Mouse (Mus musculus): ENCODE results near the gene Arrb1.

The Arrb1 gene

GRCm38 (mm10) chr7:99626376-99627270, 91.4 kb downstream of the Arrb1 start, which contains the start of gene Tpbgl:
Tpbgl (minus strand) TSS chr7:99627103.
- in situ Hi-C loops (cut with MboI, MseI): no loop called here

GRCm38 (mm10) chr7:99627366-99627765, 92.1 kb downstream of the Arrb1 start:
- in situ Hi-C loops (cut with MboI, MseI): no loop called here

- in situ Hi-C loops (cut with MboI, MseI): no loop called here
Observed at GRCm38 (mm10) chr7:99632286-99632685, 97.0 kb downstream of the Arrb1 start.

GRCm38 (mm10) chr7:99633966-99634665, 98.8 kb downstream of the Arrb1 start:
- in situ Hi-C loops (cut with MboI, MseI): no loop called here

GRCm38 (mm10) chr7:99641245-99641644, 106.0 kb downstream of the Arrb1 start:
- in situ Hi-C loops (cut with MboI, MseI): no loop called here

- in situ Hi-C loops (cut with MboI, MseI): no loop called here
Observed at GRCm38 (mm10) chr7:99642078-99642477, 106.8 kb downstream of the Arrb1 start.

GRCm38 (mm10) chr7:99644701-99645100, 109.4 kb downstream of the Arrb1 start:
- in situ Hi-C loops (cut with MboI, MseI): no loop called here

GRCm38 (mm10) chr7:99648623-99649022, 113.4 kb downstream of the Arrb1 start:
- in situ Hi-C loops (cut with MboI, MseI): no loop called here

- in situ Hi-C loops (cut with MboI, MseI): no loop called here
Observed at GRCm38 (mm10) chr7:99649585-99649984, 114.3 kb downstream of the Arrb1 start.

- in situ Hi-C loops (cut with MboI, MseI): loop anchor here (25.0 kb wide), 1 partner anchor 808 kb away; the partner anchor contains the start of gene Ucp3
Observed at GRCm38 (mm10) chr7:99654244-99654643, 119.0 kb downstream of the Arrb1 start.

All from T-helper 1 cell (primary cell).